Comparison of ENCODE assay signal across 16 mouse cellular contexts in the genomic region with DNA sequence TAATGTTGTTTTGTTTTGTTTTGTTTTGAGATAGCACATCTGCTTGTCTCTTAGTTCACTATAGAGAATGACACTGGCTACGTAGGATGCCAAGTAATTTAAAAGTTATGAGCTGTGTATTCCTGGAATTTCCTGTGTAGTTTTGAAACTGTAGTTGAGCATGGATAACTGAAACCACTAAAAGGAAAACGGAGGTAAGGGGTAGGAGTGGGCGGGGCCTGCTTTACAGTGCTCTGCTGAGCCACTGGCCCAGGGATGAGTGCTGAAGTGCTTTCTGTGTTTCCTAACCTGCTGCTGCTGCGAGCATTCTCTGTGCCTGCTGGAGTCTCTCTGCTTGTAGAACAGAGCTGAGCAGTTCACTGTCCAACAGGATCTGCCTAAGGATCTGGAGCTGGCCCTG. TPM values are rescaled to one million over a fixed set of nuclear protein-coding genes. Genes with fewer than 3 reads are reported as not detected.
DNase-seq lines count a peak whose midpoint lies in the region; ATAC-seq and TF ChIP-seq lines count a peak whose summit lies in the region.
"Had no signal": no experiment of that assay in that cellular context is flagged by ENCODE, and none has a peak within 500 bp of the region (broad histone marks: within the 10 kb centered on the region; RNA-seq: fewer than 3 reads in every experiment).

No protein-coding gene starts in this region.

- no peaks in the 10 kb centered on the region for H3K27me3 ChIP-seq in thymus, adult 2 months (ENCODE audit: control insufficient read depth, insufficient read depth, low read length)
- H3K27me3 ChIP-seq in Patski, result no peaks in the 10 kb centered on the region
- H3K27me3 ChIP-seq: CH12.LX; forebrain, embryonic 15.5 days; hindbrain, embryonic 15.5 days; limb, embryonic 12.5 days had no signal

- POLR2A ChIA-PET in Patski (lab: Charles Lee), result no interaction called here

- peak; percentile 31 to 43 for DNase-seq in kidney, postnatal 4 days
- no peak for DNase-seq in kidney, adult 8-10 months
- peak; percentile 16 for DNase-seq in thymus, adult 2 months
- DNase-seq in thymus, postnatal 10 days (ENCODE audit: low spot score in 2 of 2), result no peak
- DNase-seq in Patski (ENCODE audit: low read depth, low spot score), result no peak
- DNase-seq in lung, postnatal 36 days, result peak; percentile 47
- DNase-seq: adrenal gland, adult 8-10 months; cerebellum, adult 8-10 months; heart, postnatal 14 days; kidney, adult 2 months had no signal

- TF ChIP-seq CTCF in thymus, adult 2 months (IDR thresholded peaks at IDR 0.05; ENCODE audit: borderline replicate concordance, control insufficient read depth, extremely low read depth, insufficient read depth, low read length, poor library complexity), result no peak
- TF ChIP-seq CTCF in Patski (IDR thresholded peaks at IDR 0.05), result no peak

- TF ChIP-seq POLR2A in thymus, adult 2 months (IDR thresholded peaks at IDR 0.05; ENCODE audit: control insufficient read depth, extremely low read depth, insufficient read depth, low read length, poor library complexity), result no peak

- H3K36me3 ChIP-seq in thymus, adult 2 months (ENCODE audit: control insufficient read depth, insufficient read depth, low read length), result no peaks in the 10 kb centered on the region
- H3K36me3 ChIP-seq: forebrain, embryonic 15.5 days; hindbrain, embryonic 15.5 days; limb, embryonic 12.5 days had no signal

- no peak overlapping the region for H3K27ac ChIP-seq in thymus, adult 2 months (ENCODE audit: control insufficient read depth, insufficient read depth, low read length)
- H3K27ac ChIP-seq: forebrain, embryonic 15.5 days; hindbrain, embryonic 15.5 days; left cerebral cortex, adult 2 months; limb, embryonic 12.5 days had no signal

- H3K4me3 ChIP-seq in thymus, adult 2 months (ENCODE audit: control insufficient read depth, insufficient read depth, low read length), result no peak overlapping the region
- H3K4me3 ChIP-seq: forebrain, embryonic 15.5 days; hindbrain, embryonic 15.5 days; left cerebral cortex, adult 2 months; limb, embryonic 12.5 days had no signal

- H3K4me1 ChIP-seq in thymus, adult 2 months (replicated peaks; ENCODE audit: control insufficient read depth, insufficient read depth, low read length), result peaks cover 8% of the 10 kb centered on the region; the same call in 1 of the 2 replicates

- 43% methylated on average over 4 of the region's 4 CpGs for WGBS in thymus, adult 2 months

- in situ Hi-C loops in Patski (cut with MboI; ENCODE audit: low pct_unique_long_range_greater_than_20kb), result no loop called here

- CTCF ChIA-PET in Patski (lab: Charles Lee), result no interaction called here

- ATAC-seq in Patski, result peak; percentile 75
- no peak for ATAC-seq in megakaryocyte-erythroid progenitor cell, adult 5-6 weeks (replicated peaks; ENCODE audit: low FRiP score, low TSS enrichment, poor library complexity, severe bottlenecking)
- ATAC-seq: forebrain, embryonic 15.5 days had no signal

RNA-seq across cellular contexts. Expression of a gene that starts 22.3 kb away (rescaled TPM):
- polyA plus RNA-seq in thymus, adult 2 months (2012; rRNA removed), result 33.6 and 34.1 TPM in 2 replicates
- 25.1 TPM for polyA plus RNA-seq in Patski (2021)
- 37.3 and 51.7 TPM in 2 replicates for total RNA-seq in megakaryocyte-erythroid progenitor cell, adult 5-6 weeks (2014; fragmentation: Nextera tagmentation)
- total RNA-seq in megakaryocyte-erythroid progenitor cell, adult 5-6 weeks (2017), result 47.7 and 50.4 TPM in 2 replicates

RNA-seq across cellular contexts. Expression of a gene that starts 50.9 kb away (rescaled TPM):
- 61.7 and 63.7 TPM in 2 replicates for polyA plus RNA-seq in thymus, adult 2 months (2012; rRNA removed)
- 0.60 TPM for polyA plus RNA-seq in Patski (2021)
- 60.4 and 66.1 TPM in 2 replicates for total RNA-seq in megakaryocyte-erythroid progenitor cell, adult 5-6 weeks (2014; fragmentation: Nextera tagmentation)
- 48.0 and 48.9 TPM in 2 replicates for total RNA-seq in megakaryocyte-erythroid progenitor cell, adult 5-6 weeks (2017)

Comparison
In these comparisons a context has a peak if more than half of its experiments do, and no peak if none do; other contexts are left out.
1. DNase-seq: peak in kidney, postnatal 4 days (2 of 2), thymus, adult 2 months (single experiment) and lung, postnatal 36 days (single experiment); none in kidney, adult 8-10 months (0 of 2), thymus, postnatal 10 days (0 of 2) and Patski (single experiment).
2. RNA of a gene that starts 50.9 kb away (polyA plus RNA-seq): 61.7 to 63.7 TPM in thymus, adult 2 months; 0.60 TPM in Patski (single experiment); every median in the first group is over 10 times any median in the second.